Comparison of ENCODE assay signal across 12 mouse cellular contexts in the genomic region with DNA sequence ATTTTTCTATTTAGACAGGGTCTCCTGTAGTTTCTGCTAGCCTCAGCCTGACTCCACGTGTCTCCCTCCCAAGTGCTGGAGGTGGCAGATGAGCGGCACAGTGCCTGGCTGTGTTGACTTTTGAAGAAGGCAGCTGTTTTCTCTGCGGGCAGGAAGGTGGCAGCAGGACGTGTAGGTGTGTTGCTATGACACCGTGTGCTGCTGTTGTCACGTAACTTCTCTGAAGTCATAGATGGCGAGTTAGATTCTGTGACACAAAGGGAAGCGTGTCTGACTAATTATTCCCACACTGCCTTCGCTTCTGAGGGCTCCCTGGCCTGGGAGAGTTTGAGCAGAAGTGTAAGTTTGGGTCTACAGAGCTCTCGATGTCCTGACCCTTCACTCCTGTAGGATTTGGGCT. TPM values are rescaled to one million over a fixed set of nuclear protein-coding genes. Genes with fewer than 3 reads are reported as not detected.
DNase-seq lines count a peak whose midpoint lies in the region; ATAC-seq and TF ChIP-seq lines count a peak whose summit lies in the region.
"Had no signal": no experiment of that assay in that cellular context is flagged by ENCODE, and none has a peak within 500 bp of the region (broad histone marks: within the 10 kb centered on the region; RNA-seq: fewer than 3 reads in every experiment).

No protein-coding gene starts in this region.

- TF ChIP-seq RAD21 in MEL (IDR thresholded peaks at IDR 0.05; ENCODE audit: low read depth, low read length): no peak

- no peaks in the 10 kb centered on the region for H3K79me2 ChIP-seq in MEL (ENCODE audit: control insufficient read depth, insufficient read depth, low read length, poor library complexity)

- 41% methylated on average over 10 of the region's 10 CpGs for WGBS in intestine, postnatal 0 days

- H3K36me3 ChIP-seq in MEL (ENCODE audit: control insufficient read depth in 1 of 2, insufficient read depth in 2 of 2, low read length in 2 of 2): peaks cover 0 to 4% of the 10 kb centered on the region in 2 experiments; a peak in 1 of 4 replicates
- no peaks in the 10 kb centered on the region for H3K36me3 ChIP-seq in intestine, postnatal 0 days (ENCODE audit: control insufficient read depth, insufficient read depth)

- no peak for TF ChIP-seq CTCF in MEL (IDR thresholded peaks at IDR 0.05 in 2 of 3, conservative IDR thresholded peaks at IDR 0.05 in 1 of 3; ENCODE audit: control insufficient read depth in 1 of 3, insufficient read depth in 1 of 3, low read depth in 2 of 3, low read length in 3 of 3, poor library complexity in 1 of 3, severe bottlenecking in 1 of 3)
- TF ChIP-seq CTCF in intestine, postnatal 0 days (IDR thresholded peaks at IDR 0.05; ENCODE audit: low read depth): no peak

- peak; percentile 12 to 62 for DNase-seq in left cerebral cortex, adult 8-10 months (ENCODE audit: low spot score in 2 of 2)
- no peak for DNase-seq in left cerebral cortex, postnatal 10 days (ENCODE audit: extremely low spot score in 1 of 2, low spot score in 2 of 2)
- peak; percentile 28 for DNase-seq in MEL (ENCODE audit: low read depth, low spot score)
- peak; percentile 53 for DNase-seq in telencephalon, adult 2 months (ENCODE audit: low read depth, low spot score)
- DNase-seq in embryo, embryonic 11 days: no peak
- no peak for DNase-seq in layer of hippocampus, postnatal 10 days (ENCODE audit: low spot score in 2 of 2)
- no peak for DNase-seq in urinary bladder, postnatal 25 days (ENCODE audit: low spot score)
- DNase-seq: heart, postnatal 4 days had no signal

- no peak for TF ChIP-seq POLR2A in MEL (IDR thresholded peaks at IDR 0.05; ENCODE audit: control insufficient read depth in 1 of 2, insufficient read depth in 1 of 2, low read depth in 1 of 2, low read length in 2 of 2, poor library complexity in 1 of 2)

- no peak overlapping the region for H3K9ac ChIP-seq in MEL (ENCODE audit: control insufficient read depth, low read depth, low read length, poor library complexity, severe bottlenecking)
- no peak overlapping the region for H3K9ac ChIP-seq in intestine, postnatal 0 days (ENCODE audit: low read depth, low read length)

- H3K27me3 ChIP-seq in MEL (ENCODE audit: control insufficient read depth in 1 of 2, insufficient read depth in 2 of 2, low read length in 2 of 2): peaks cover 4 to 7% of the 10 kb centered on the region in 2 experiments
- H3K27me3 ChIP-seq in intestine, postnatal 0 days (replicated peaks; ENCODE audit: control insufficient read depth, insufficient read depth, low read length): no peaks in the 10 kb centered on the region

- no peak for TF ChIP-seq EP300 in MEL (IDR thresholded peaks at IDR 0.05; ENCODE audit: low read depth in 1 of 2, low read length in 2 of 2)

- no peak overlapping the region for H3K4me3 ChIP-seq in MEL (ENCODE audit: control insufficient read depth in 1 of 2, insufficient read depth in 1 of 2, low read depth in 2 of 2, low read length in 2 of 2)
- no peak overlapping the region for H3K4me3 ChIP-seq in intestine, postnatal 0 days (ENCODE audit: low read depth, low read length)

- H3K4me1 ChIP-seq in MEL (ENCODE audit: control insufficient read depth in 1 of 2, insufficient read depth in 2 of 2, low read length in 2 of 2): peaks cover 0 to 3% of the 10 kb centered on the region in 2 experiments; a peak in 2 of 4 replicates
- H3K4me1 ChIP-seq in intestine, postnatal 0 days (replicated peaks; ENCODE audit: control insufficient read depth, insufficient read depth, low read length): no peaks in the 10 kb centered on the region

- 0 out of 2 replicates have a peak, but pooled peaks have one; percentile 25 for ATAC-seq in intestine, postnatal 0 days

- intact Hi-C loops in left cerebral cortex, postnatal 10 days (cut with DNase I): loop anchor here (5.0 kb wide), 1 partner anchor 48 kb away; the partner anchor contains the start of gene Vamp1

- H3K9me3 ChIP-seq in MEL (replicated peaks; ENCODE audit: insufficient read depth, low read length): no peaks in the 10 kb centered on the region
- no peaks in the 10 kb centered on the region for H3K9me3 ChIP-seq in intestine, postnatal 0 days (ENCODE audit: control insufficient read depth)

- H3K27ac ChIP-seq in MEL (ENCODE audit: control insufficient read depth, low read depth, low read length): no peak overlapping the region
- no peak overlapping the region for H3K27ac ChIP-seq in intestine, postnatal 0 days (ENCODE audit: low read depth, low read length)

- H3K4me2 ChIP-seq in intestine, postnatal 0 days (replicated peaks; ENCODE audit: low read depth): no peak overlapping the region

TF ChIP-seq in MEL, 35 proteins besides CTCF, POLR2A, EP300 and RAD21:
- TF ChIP-seq TCF12 (IDR thresholded peaks at IDR 0.05; ENCODE audit: low read depth, low read length) (no peak), NRF1 (IDR thresholded peaks at IDR 0.05; ENCODE audit: insufficient read depth, low read depth, low read length, poor library complexity, severe bottlenecking) (no peak), GATA1 (IDR thresholded peaks at IDR 0.05; ENCODE audit: low read depth, low read length) (no peak), SMC3 (IDR thresholded peaks at IDR 0.05; ENCODE audit: low read depth, low read length) (no peak), BHLHE40 (IDR thresholded peaks at IDR 0.05; ENCODE audit: borderline replicate concordance, low read depth, low read length) (no peak), SIN3A (IDR thresholded peaks at IDR 0.05; ENCODE audit: low read length) (no peak), ZNF384 (IDR thresholded peaks at IDR 0.05; ENCODE audit: low read depth, low read length) (no peak), TBP (IDR thresholded peaks at IDR 0.05; ENCODE audit: low read depth, low read length) (no peak), POLR2AphosphoS2 (IDR thresholded peaks at IDR 0.05; ENCODE audit: low read length) (no peak), KAT2A (conservative IDR thresholded peaks at IDR 0.05; ENCODE audit: low read depth, low read length) (no peak), USF1 (IDR thresholded peaks at IDR 0.05; ENCODE audit: low read depth, low read length) (no peak), ZC3H11A (IDR thresholded peaks at IDR 0.05; ENCODE audit: low read depth, low read length) (no peak), ZKSCAN1 (IDR thresholded peaks at IDR 0.05; ENCODE audit: low read depth, low read length) (no peak), ELF1 (IDR thresholded peaks at IDR 0.05; ENCODE audit: low read depth, low read length) (no peak), E2F4 (IDR thresholded peaks at IDR 0.05; ENCODE audit: borderline replicate concordance, low read depth, low read length) (no peak), CHD2 (IDR thresholded peaks at IDR 0.05; ENCODE audit: low read length) (no peak)

RNA-seq across cellular contexts. Expression of gene Tuba3a, which starts 20.6 kb away (rescaled TPM):
- total RNA-seq in left cerebral cortex, adult 8-10 months (2022): not detected
- total RNA-seq in left cerebral cortex, postnatal 10 days (2021): not detected
- total RNA-seq in MEL (2012; rRNA removed): not detected in 2 replicates
- under 1 TPM in 1 of 2 experiments, not detected in 1; 0.06 TPM for polyA plus RNA-seq in MEL (2012; ENCODE audit: insufficient read depth in 1 of 2, insufficient read length in 2 of 2, low read depth in 1 of 2, low replicate concordance in 2 of 2, missing spikeins in 1 of 2)
- polyA plus RNA-seq in intestine, postnatal 0 days (2015; fragmentation: Nextera tagmentation; extraction: Ambion mirVana): not detected in 2 replicates
- total RNA-seq in layer of hippocampus, postnatal 10 days (2021): not detected
- total RNA-seq: gastrocnemius, adult 18-20 months; heart, postnatal 4 days; layer of hippocampus, postnatal 25 days had no signal
- polyA plus RNA-seq: stomach, embryonic 14.5 days had no signal

RNA-seq across cellular contexts. Expression of gene Cd27, which starts 28.4 kb away (rescaled TPM):
- total RNA-seq in left cerebral cortex, adult 8-10 months (2022): under 1 TPM in 1 of 4 experiments, not detected in 3; 0.32 TPM
- not detected for total RNA-seq in left cerebral cortex, postnatal 10 days (2021)
- total RNA-seq in MEL (2012; rRNA removed): not detected in 2 replicates
- polyA plus RNA-seq in MEL (2012; ENCODE audit: insufficient read depth in 1 of 2, insufficient read length in 2 of 2, low read depth in 1 of 2, low replicate concordance in 2 of 2, missing spikeins in 1 of 2): under 1 TPM in 1 of 2 experiments, not detected in 1; 0.46 TPM
- polyA plus RNA-seq in intestine, postnatal 0 days (2015; fragmentation: Nextera tagmentation; extraction: Ambion mirVana): 0.78 and 2.1 TPM in 2 replicates
- total RNA-seq in layer of hippocampus, postnatal 10 days (2021): not detected
- total RNA-seq: layer of hippocampus, postnatal 25 days had no signal

RNA-seq across cellular contexts. Expression of gene Tapbpl, which starts 33.6 kb away (rescaled TPM):
- total RNA-seq in left cerebral cortex, adult 8-10 months (2022): 1 to 10 TPM; 4.3 to 7.0 (median 6.4) TPM
- 1 to 10 TPM; 2.4 to 2.5 TPM for total RNA-seq in left cerebral cortex, postnatal 10 days (2021)
- 2.1 and 2.5 TPM in 2 replicates for total RNA-seq in MEL (2012; rRNA removed)
- 1 to 10 TPM in 1 of 2 experiments, not detected in 1; 5.2 TPM for polyA plus RNA-seq in MEL (2012; ENCODE audit: insufficient read depth in 1 of 2, insufficient read length in 2 of 2, low read depth in 1 of 2, low replicate concordance in 2 of 2, missing spikeins in 1 of 2)
- polyA plus RNA-seq in intestine, postnatal 0 days (2015; fragmentation: Nextera tagmentation; extraction: Ambion mirVana): 25.9 and 26.7 TPM in 2 replicates
- 1 to 10 TPM; 2.9 to 3.0 TPM for total RNA-seq in layer of hippocampus, postnatal 10 days (2021)

RNA-seq across cellular contexts. Expression of gene Ltbr, which starts 48.4 kb away (rescaled TPM):
- 10 to 100 TPM in 2 of 4 experiments, 1 to 10 TPM in 2; 7.7 to 11.9 (median 10.3) TPM for total RNA-seq in left cerebral cortex, adult 8-10 months (2022)
- total RNA-seq in left cerebral cortex, postnatal 10 days (2021): 1 to 10 TPM; 9.4 to 9.7 TPM
- 35.0 and 47.6 TPM in 2 replicates for total RNA-seq in MEL (2012; rRNA removed)
- polyA plus RNA-seq in MEL (2012; ENCODE audit: insufficient read depth in 1 of 2, insufficient read length in 2 of 2, low read depth in 1 of 2, low replicate concordance in 2 of 2, missing spikeins in 1 of 2): 10 to 100 TPM in 1 of 2 experiments, not detected in 1; 64.2 TPM
- 104 and 110 TPM in 2 replicates for polyA plus RNA-seq in intestine, postnatal 0 days (2015; fragmentation: Nextera tagmentation; extraction: Ambion mirVana)
- 10 to 100 TPM; 11.1 to 13.0 TPM for total RNA-seq in layer of hippocampus, postnatal 10 days (2021)

RNA-seq across cellular contexts. Expression of gene Vamp1, which starts 49.9 kb away (rescaled TPM):
- 100 to 1,000 TPM; 127 to 156 (median 131) TPM for total RNA-seq in left cerebral cortex, adult 8-10 months (2022)
- 10 to 100 TPM; 25.7 to 26.5 TPM for total RNA-seq in left cerebral cortex, postnatal 10 days (2021)
- total RNA-seq in MEL (2012; rRNA removed): 1.1 and 1.5 TPM in 2 replicates
- polyA plus RNA-seq in MEL (2012; ENCODE audit: insufficient read depth in 1 of 2, insufficient read length in 2 of 2, low read depth in 1 of 2, low replicate concordance in 2 of 2, missing spikeins in 1 of 2): 1 to 10 TPM in 1 of 2 experiments, not detected in 1; 5.5 TPM
- 2.7 and 3.4 TPM in 2 replicates for polyA plus RNA-seq in intestine, postnatal 0 days (2015; fragmentation: Nextera tagmentation; extraction: Ambion mirVana)
- total RNA-seq in layer of hippocampus, postnatal 10 days (2021): 10 to 100 TPM; 26.8 to 27.1 TPM

Comparison
In these comparisons a context has a peak if more than half of its experiments do, and no peak if none do; other contexts are left out.
1. DNase-seq: peak in left cerebral cortex, adult 8-10 months (2 of 2), MEL (single experiment) and telencephalon, adult 2 months (single experiment); none in left cerebral cortex, postnatal 10 days (0 of 2), embryo, embryonic 11 days (single experiment), layer of hippocampus, postnatal 10 days (0 of 2) and urinary bladder, postnatal 25 days (single experiment).